Mouse (Mus musculus) erythroblast, adult 5-6 weeks (primary cell): ENCODE data around the gene Yipf3. TPM values are rescaled to one million over a fixed set of nuclear protein-coding genes. Genes with fewer than 3 reads are reported as not detected.

Source experiments
- ATAC-seq: replicated peaks from 2 replicates; pipeline ENCODE4 v1.8.0; 2016; ENCODE audit warnings: moderate number of reproducible peaks, mild to moderate bottlenecking, moderate TSS enrichment, inconsistent platforms; ENCODE audit not compliant: poor library complexity, low FRiP score, severe bottlenecking
- total RNA-seq, 2 experiments: library from RNA; stranded (forward) in 1 of 2; stranded (reverse) in 1 of 2; fragments of 150-400 nt in 1 of 2; fragments of 200-764, 138-1000 nt in 1 of 2; gene quantifications; 2 replicates each; pipeline versions ENCODE4 v1.2.3 to v1.2.4; 2015 to 2017; ENCODE audit warnings: low replicate concordance in 2 of 2

Gene Yipf3
- total RNA-seq, 2 experiments from 2014 or later: 15.4 to 29.7 TPM

DNA sequence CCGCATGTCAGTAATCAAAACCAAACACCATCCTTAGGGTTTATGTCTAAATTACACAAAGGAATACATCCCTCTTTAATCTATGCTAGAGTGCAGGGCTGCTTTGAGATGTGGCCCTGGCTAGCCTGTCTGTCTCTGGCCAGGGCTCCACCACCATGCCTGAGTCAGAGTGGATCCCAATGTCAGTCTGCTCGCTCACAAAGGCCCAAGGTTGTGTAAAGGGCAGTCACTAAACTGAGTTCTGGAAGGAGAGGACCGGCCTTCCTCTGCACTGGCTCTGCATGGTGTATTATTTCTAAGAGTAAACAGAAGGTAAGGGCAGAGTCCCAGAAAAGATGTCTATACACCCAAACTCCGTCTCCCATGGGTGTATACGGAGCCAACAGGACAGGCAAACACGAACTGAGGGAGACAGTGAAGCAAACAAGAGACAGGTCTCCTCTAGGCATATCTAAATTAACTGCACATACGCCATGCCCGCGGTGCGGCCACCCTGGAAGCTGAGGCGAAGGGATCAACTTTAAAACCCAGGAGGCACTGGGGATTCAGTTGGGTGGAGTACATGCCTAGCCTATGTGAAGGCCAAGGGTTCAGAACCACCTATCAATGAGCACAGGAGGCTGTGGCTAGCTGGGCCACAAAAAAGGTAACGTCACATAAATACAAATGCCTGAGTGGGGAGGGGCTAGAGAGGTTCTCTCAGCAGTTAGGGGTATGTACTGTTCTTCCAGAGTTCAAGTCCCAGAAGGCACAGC, 30.3 kb downstream of the Yipf3 start:
- ATAC-seq: no peak

DNA sequence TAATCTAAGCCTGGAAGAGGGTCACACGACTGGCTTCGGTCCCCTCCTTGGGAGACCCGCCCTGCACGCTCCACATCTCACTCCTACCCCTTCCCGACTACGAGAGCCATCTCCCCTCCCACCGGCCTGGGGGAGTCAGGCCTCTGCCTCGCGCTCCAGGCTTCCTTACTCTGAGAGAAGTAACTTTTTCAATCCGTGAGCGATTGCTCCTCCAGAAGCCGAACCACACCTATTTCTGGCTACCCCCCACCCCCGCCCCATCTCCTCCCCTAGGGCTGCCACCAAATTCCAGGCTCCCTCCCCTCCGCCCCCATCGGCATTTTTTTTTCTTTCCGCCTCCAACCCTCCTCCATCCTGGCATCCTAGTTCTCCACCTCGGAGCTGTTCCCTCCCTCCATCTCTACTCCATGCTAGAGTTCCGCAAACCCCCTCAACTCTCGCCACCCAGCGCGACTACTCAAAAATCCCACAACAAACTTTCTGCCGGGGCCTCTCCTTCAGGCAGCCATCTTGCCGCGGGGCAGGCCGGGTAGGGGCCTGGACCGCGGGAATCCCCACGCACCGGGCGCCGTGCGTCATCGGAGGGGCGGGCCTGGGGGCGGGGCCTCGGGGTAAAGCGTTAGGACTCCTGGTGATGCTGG, 34.7 kb downstream of the Yipf3 start, which contains the start of gene Tjap1:
Tjap1 (minus strand) TSS at position 544 of the 641 bp plus-strand sequence.
- peak; percentile 93 for ATAC-seq

DNA sequence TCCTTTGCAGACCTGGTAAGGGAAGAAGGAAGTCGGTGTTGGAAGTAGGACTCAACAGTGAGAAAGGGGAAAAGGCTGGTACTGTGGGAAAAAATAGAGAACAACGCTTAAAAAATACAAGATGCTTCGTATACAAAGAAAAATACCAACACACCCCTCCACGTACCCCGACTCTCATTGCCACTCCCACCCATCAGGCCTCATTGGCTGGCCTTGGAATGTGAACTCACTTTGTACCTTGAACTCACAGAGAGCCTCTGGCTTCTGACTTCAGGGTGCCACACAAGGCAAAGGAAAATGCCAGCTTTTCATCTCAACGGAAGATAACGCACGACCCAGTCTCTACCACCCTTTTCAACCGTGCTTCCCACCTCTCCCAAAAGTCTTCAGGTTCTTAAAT, 35.3 kb downstream of the Yipf3 start:
- no peak for ATAC-seq

DNA sequence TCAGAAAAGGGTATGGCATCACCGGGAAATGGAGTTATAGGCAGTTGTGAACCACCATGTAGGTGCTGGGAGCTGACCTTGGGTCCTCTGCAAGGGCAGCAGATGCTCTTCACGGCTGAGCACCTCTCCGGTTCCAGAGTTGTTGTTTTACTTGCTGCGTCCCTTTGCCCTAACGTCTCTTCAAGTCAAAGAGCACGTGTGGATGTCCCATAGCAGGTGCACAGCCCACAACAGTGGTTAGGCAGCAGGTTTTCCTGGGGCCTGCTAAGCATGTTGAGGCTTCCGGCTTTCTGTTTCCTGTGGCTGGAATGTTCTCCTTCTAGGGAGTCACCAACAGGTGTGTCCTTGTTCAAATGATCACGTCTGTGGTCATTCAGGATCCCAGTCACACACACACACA, 36.0 kb downstream of the Yipf3 start:
- ATAC-seq: no peak

DNA sequence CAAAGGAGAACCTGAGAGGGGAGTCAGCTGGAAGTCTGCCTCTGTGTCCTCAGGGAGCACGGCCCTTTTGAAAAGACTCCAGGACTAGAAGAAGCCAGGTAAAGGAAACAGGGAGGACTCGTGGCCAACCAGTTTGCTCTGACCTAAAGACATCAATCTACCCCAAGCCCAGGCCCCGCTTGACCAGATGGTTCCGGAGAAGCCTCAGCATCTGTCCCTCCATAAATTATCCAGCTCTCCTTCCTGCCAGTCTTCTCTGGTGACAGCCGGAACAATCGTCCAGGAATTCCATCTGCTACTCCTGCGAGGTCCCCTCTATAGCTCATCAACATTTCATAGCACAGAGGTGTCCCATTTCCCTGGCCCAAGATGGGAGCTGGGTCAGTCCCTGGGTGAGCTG, 36.8 kb downstream of the Yipf3 start:
- ATAC-seq: no peak

- ATAC-seq: no peak
These were observed 37.5 kb downstream of the Yipf3 start for GRCm38 (mm10) chr17:46285407-46285806.

- ATAC-seq: no peak
These were observed 39.8 kb downstream of the Yipf3 start for GRCm38 (mm10) chr17:46287678-46288095.

GRCm38 (mm10) chr17:46296601-46297000, 48.7 kb downstream of the Yipf3 start:
- no peak for ATAC-seq

GRCm38 (mm10) chr17:46297028-46297363, 49.1 kb downstream of the Yipf3 start:
- ATAC-seq: no peak

DNA sequence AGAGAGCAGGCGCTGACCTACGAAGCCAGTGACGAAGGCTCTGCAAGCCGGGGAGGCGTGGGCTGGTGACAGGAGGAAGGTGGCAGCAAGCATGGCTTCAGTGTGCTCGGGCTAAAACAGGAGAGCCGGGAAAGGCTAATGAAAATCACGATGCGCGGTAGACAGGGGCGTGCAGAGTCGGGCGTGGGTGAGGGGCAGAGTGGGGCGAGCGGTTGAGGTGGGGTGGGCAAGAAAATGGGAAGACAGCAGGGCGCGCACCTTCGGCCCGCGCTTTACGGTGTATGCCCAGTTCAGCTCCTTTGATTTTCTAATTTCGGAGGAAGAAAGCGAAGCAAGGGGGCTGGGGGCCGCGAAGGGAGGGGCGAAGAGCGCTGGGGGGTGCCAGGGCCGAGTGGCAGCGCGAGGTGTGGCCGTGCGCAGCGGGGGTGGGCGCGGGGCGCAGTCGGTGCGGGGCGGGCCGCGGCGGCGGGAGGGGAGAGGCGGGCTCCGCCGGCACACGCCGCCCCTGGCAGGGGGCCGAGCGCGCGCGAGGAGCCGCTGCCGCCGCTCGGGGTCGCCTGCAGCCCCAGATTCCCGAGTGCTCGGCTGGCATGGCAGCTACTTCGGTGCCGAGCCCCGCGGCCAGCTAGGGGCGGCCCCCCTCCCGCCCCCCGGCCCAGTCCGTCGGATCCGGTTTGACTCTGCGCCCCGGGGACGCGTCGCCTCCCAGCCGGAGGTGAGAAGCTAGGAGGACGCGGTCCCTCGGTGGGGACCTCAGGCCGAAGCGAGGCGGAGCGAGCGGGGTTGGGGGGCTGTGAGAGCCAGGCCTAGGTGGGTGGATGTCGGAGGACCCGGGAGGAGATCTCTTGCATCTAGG, 49.7 kb downstream of the Yipf3 start, which contains the start of gene Dlk2:
Dlk2 (plus strand) TSS at position 58 of the 856 bp plus-strand sequence.
- ATAC-seq: no peak

DNA sequence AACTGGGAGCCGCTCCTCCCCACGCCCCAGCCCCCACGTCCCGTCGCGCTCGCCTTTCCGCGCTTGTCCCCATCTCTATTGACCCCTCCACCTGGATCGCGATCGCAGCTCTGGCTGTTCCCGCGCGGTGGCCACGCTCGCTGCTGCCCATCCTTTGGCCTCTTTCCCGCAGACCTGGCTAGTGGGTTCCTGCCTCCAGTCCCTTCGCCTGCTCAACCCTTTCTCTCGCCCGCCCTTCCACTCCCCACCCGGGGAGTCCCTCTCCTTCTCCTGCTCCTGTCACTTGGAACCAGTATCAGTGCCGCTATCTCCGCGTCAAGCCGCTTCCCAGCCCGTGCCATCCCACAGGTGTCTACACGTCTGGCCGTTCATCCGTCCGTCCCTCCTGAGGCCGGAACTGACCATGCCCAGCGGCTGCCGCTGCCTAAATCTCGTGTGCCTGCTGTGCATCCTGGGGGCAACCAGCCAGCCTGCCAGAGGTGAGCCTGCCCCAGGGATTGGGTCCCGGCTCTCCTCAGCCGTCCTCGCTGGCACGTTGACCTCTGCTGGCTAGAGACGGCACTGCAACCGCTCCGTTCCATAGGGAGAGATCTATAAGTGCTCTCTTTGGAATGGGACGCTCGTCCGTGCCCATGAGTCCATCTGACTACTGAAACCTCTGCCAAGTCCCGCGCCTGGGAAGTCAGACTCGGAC, 50.5 kb downstream of the Yipf3 start:
- ATAC-seq: peak; percentile 81

GRCm38 (mm10) chr17:46301892-46302291, 54.0 kb downstream of the Yipf3 start:
- ATAC-seq: no peak

Other genes with a start within 250 kb of the Yipf3 start
- 8.8 and 14.8 TPM in 2 replicates for gene Vegfa, start 215.7 kb upstream of the Yipf3 start, total RNA-seq (2015; ENCODE audit: low replicate concordance)
- gene Vegfa, start 215.7 kb upstream of the Yipf3 start, total RNA-seq (2017; ENCODE audit: low replicate concordance): 5.7 and 11.3 TPM in 2 replicates
- gene Mrps18a, start 137.1 kb upstream of the Yipf3 start, total RNA-seq (2015; ENCODE audit: low replicate concordance): 8.6 and 20.9 TPM in 2 replicates
- 3.6 and 21.0 TPM in 2 replicates for gene Mrps18a, start 137.1 kb upstream of the Yipf3 start, total RNA-seq (2017; ENCODE audit: low replicate concordance)
- gene Rsph9, start 103.9 kb upstream of the Yipf3 start, total RNA-seq (2015; ENCODE audit: low replicate concordance): 2.1 TPM in 1 of 2 replicates, not detected in the other
- gene Rsph9, start 103.9 kb upstream of the Yipf3 start, total RNA-seq (2017; ENCODE audit: low replicate concordance): 0.42 and 7.3 TPM in 2 replicates
- 33.0 and 66.5 TPM in 2 replicates for gene Mad2l1bp, start 94.5 kb upstream of the Yipf3 start, total RNA-seq (2015; ENCODE audit: low replicate concordance)
- gene Mad2l1bp, start 94.5 kb upstream of the Yipf3 start, total RNA-seq (2017; ENCODE audit: low replicate concordance): 30.2 and 33.7 TPM in 2 replicates
- 296 and 371 TPM in 2 replicates for gene Gtpbp2, start 87.0 kb upstream of the Yipf3 start, total RNA-seq (2015; ENCODE audit: low replicate concordance)
- gene Gtpbp2, start 87.0 kb upstream of the Yipf3 start, total RNA-seq (2017; ENCODE audit: low replicate concordance): 714 and 945 TPM in 2 replicates
- 4.6 and 4.8 TPM in 2 replicates for gene Polh, start 45.4 kb upstream of the Yipf3 start, total RNA-seq (2015; ENCODE audit: low replicate concordance)
- gene Polh, start 45.4 kb upstream of the Yipf3 start, total RNA-seq (2017; ENCODE audit: low replicate concordance): 14.9 and 17.8 TPM in 2 replicates
- 9.0 and 15.3 TPM in 2 replicates for gene Xpo5, start 45.3 kb upstream of the Yipf3 start, total RNA-seq (2015; ENCODE audit: low replicate concordance)
- 11.7 and 14.9 TPM in 2 replicates for gene Xpo5, start 45.3 kb upstream of the Yipf3 start, total RNA-seq (2017; ENCODE audit: low replicate concordance)
- 14.8 and 18.8 TPM in 2 replicates for gene Polr1c, start within 50 bp of the Yipf3 start, total RNA-seq (2015; ENCODE audit: low replicate concordance)
- 9.6 and 15.1 TPM in 2 replicates for gene Polr1c, start within 50 bp of the Yipf3 start, total RNA-seq (2017; ENCODE audit: low replicate concordance)
- 0.42 TPM in 1 of 2 replicates, not detected in the other for gene Lrrc73, start 5.5 kb downstream of the Yipf3 start, total RNA-seq (2015; ENCODE audit: low replicate concordance)
- gene Lrrc73, start 5.5 kb downstream of the Yipf3 start, total RNA-seq (2017; ENCODE audit: low replicate concordance): 0.42 and 1.4 TPM in 2 replicates
- gene Tjap1, start 34.9 kb downstream of the Yipf3 start, total RNA-seq (2015; ENCODE audit: low replicate concordance): 4.0 and 23.1 TPM in 2 replicates
- 12.3 and 28.2 TPM in 2 replicates for gene Tjap1, start 34.9 kb downstream of the Yipf3 start, total RNA-seq (2017; ENCODE audit: low replicate concordance)
- gene Dlk2, start 49.3 kb downstream of the Yipf3 start, total RNA-seq (2015; ENCODE audit: low replicate concordance): not detected in 2 replicates
- gene Dlk2, start 49.3 kb downstream of the Yipf3 start, total RNA-seq (2017; ENCODE audit: low replicate concordance): not detected in 2 replicates
- gene Abcc10, start 80.3 kb downstream of the Yipf3 start, total RNA-seq (2015; ENCODE audit: low replicate concordance): 0.84 and 2.5 TPM in 2 replicates
- gene Abcc10, start 80.3 kb downstream of the Yipf3 start, total RNA-seq (2017; ENCODE audit: low replicate concordance): 0.51 and 1.1 TPM in 2 replicates
- gene Zfp318, start 135.7 kb downstream of the Yipf3 start, total RNA-seq (2015; ENCODE audit: low replicate concordance): 3.6 and 5.6 TPM in 2 replicates
- 3.9 and 4.7 TPM in 2 replicates for gene Zfp318, start 135.7 kb downstream of the Yipf3 start, total RNA-seq (2017; ENCODE audit: low replicate concordance)
- gene Crip3, start 180.8 kb downstream of the Yipf3 start, total RNA-seq (2015; ENCODE audit: low replicate concordance): not detected in 2 replicates
- not detected in 2 replicates for gene Crip3, start 180.8 kb downstream of the Yipf3 start, total RNA-seq (2017; ENCODE audit: low replicate concordance)
- not detected in 2 replicates for gene Slc22a7, start 190.4 kb downstream of the Yipf3 start, total RNA-seq (2015; ENCODE audit: low replicate concordance)
- not detected in 2 replicates for gene Slc22a7, start 190.4 kb downstream of the Yipf3 start, total RNA-seq (2017; ENCODE audit: low replicate concordance)
- gene Ttbk1, start 239.6 kb downstream of the Yipf3 start, total RNA-seq (2015; ENCODE audit: low replicate concordance): not detected in 2 replicates
- gene Ttbk1, start 239.6 kb downstream of the Yipf3 start, total RNA-seq (2017; ENCODE audit: low replicate concordance): not detected in 2 replicates
- gene Dnph1, start 248.6 kb downstream of the Yipf3 start, total RNA-seq (2015; ENCODE audit: low replicate concordance): 2.7 and 3.3 TPM in 2 replicates
- 1.5 and 4.0 TPM in 2 replicates for gene Dnph1, start 248.6 kb downstream of the Yipf3 start, total RNA-seq (2017; ENCODE audit: low replicate concordance)